Mouse (Mus musculus) thymus, postnatal 25 days (tissue): Measurements from ENCODE around the gene Kif26a.

Experiments used
- DNase-seq: peaks from one replicate; pipeline ENCODE4 v3.0.0; 2022

Gene Kif26a

GRCm38 (mm10) chr12:112130957-112131356 lies 15.1 kb upstream of the Kif26a start:
- no peak for DNase-seq

DNA sequence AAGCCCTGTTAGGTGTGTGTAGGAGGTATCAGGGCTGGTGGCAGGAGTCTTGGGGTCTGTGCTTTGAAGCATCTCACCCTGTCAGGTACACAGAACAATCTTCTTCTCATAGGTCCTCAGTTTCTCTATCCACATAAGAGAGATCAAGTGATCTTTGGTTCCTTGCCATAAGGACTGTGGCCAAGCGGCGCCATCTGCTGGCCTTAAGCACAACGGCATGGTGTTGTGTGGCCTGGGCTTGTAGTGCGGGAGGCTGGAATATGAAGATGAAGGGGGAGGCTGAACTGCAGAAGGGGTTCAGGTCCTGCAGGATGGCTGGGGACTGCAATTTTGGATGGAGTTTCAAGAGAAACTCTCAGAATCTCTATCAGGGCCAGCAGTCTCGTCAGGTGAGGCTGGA lies 5.8 kb upstream of the Kif26a start:
- peak; percentile 16 for DNase-seq

DNA sequence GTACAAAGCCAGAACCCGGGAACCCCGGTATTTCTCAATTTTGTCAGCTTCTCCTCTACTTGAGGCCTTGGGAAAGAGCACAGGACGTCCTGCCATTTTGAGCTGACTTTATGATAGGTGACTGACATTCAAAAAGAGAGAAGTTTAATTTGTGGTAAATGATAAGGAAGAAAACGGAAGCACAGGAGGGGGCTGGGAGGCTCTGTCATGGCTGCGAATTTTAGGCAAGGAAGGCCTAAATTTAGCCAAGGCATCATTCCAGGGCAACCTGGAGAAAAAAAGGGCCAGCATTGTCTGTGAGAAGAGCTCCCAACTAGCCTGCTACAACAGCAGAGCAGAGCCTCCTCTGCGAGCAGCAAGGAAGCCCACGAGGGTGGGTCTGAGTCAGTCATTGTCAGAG lies 5.3 kb upstream of the Kif26a start:
- DNase-seq: no peak

DNA sequence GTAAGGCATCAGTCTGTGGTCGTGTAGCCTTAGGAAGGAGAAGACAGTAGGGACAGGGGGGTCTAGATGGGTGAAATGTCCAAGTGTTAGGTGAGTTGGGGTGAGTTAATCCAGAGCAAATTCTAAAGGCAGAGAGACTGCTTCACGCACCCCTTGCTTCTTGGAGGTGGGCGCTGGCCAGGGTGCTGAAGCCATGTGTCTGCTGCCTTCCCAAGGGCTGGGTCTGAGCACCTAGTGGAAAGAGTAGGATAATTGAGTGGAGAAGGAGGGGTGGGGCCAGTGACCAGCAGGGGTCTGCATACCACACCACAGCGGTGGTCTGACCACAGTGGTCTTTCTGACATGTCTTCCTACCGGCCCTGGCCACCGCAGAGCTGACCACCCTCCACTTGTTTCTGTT lies 4.7 kb upstream of the Kif26a start:
- DNase-seq: no peak

- no peak for DNase-seq
Observed at GRCm38 (mm10) chr12:112143116-112143832, 2.7 kb upstream of the Kif26a start.

DNA sequence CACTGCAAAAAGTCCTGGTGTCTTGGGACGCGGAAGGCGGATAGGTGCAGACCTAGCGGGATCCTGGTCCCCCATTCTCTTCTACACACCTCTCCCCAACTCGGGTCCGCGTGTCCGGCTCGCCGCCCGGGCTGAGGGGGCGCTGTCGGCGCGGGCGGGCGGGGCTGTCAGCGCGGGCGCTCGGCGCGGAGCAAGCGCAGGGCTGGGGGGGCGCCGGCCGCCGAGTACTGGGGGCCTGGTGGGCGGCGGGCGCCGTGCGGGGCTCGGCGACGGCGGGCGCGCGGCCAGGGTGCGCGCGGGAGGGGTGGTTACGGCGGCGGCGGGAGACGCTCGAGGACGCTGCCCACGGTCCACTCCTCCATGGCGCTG lies 2.2 kb upstream of the Kif26a start:
- DNase-seq: no peak

DNA sequence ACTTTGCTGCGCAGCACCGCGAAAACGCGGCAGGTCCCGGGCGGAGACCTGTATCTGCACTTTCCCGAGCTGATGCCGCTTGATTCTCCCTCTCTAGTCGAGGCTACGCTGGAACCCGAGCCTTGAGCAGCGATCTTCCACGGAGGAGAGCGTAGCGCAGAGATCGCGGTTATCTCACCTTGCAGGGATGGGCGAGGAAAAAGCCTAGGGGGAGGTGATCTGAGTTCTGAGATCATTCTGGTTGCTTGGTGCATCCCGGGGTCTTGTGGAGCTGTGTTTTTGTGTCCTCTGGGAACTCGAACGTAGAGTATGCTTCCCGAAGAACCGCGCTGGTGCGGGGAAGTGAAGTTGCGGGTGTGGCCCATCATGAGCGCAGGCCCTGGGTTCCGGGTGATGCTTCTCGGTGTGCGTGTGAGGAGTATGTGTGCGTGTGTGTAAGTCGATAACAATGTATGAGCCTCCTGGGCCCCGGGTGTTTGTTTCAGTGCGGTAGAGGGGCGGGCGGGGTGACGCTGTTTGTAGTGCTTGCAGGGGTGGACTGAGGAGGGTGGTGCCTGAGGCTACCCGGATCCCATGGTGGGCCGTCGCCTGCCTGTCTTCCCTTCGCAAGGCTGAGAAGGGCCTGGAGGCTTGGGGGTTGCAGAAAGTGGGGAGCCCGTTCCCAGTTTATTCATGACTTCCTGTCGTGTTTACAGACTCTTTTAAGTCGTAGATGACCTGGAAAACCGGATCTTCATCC lies 1.5 kb upstream of the Kif26a start:
- DNase-seq: no peak

DNA sequence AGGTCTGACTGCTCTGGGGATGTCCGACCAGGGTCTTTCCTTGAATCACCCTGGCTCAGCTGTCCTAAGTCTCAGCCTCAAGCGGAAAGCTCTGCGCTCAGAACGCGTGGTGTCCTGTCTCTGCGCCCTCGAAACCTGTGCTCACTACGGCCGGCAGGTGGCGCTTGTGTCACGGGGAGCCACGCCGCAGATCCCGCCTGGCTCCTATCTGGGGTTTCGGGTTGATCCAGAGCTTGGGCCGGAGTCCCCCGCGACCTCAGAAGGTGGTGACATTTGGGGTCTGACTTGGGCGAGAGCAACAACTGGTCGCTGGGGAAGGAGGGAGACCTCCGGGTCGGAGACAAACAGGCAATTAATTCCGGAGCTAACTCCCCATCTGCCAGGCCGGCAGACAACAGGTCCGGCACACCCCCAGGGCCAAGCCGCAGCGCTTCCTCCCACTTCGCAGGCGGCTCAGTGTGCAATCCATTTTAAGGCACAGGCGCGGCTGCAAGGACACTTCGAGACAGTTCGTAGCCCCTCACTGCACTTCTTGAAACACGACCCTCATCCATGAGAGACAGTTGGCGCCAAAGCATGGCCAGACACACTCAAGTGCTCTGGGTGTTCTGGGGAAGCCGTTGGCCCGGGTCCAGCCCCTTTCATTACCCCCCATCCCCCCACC lies 665 bp upstream of the Kif26a start:
- DNase-seq: peak; percentile 69

DNA sequence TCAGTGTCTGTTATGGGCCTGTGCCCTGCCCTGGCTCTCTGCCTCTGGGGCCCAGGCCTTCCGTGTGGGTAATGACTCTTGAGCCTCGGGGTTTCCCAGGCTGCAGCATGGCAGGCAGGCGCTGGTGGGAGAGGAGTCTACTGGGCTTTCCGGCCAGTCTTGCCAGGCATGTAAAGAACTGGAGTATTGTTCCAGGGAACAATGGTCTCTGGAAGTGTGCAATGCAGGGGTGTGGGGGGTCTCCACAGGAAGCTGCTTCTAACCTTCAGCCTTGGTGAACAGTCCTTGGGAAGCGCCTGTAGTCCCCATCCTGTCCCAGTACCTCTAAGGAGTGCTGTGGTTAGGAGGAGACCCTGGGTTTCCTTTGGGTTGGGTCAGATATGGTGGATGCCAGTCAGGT lies 1.4 kb downstream of the Kif26a start:
- DNase-seq: no peak

- DNase-seq: no peak
Observed at GRCm38 (mm10) chr12:112150011-112150410, 4.0 kb downstream of the Kif26a start.

- DNase-seq: no peak
Observed at GRCm38 (mm10) chr12:112151244-112151979, 5.4 kb downstream of the Kif26a start.

DNA sequence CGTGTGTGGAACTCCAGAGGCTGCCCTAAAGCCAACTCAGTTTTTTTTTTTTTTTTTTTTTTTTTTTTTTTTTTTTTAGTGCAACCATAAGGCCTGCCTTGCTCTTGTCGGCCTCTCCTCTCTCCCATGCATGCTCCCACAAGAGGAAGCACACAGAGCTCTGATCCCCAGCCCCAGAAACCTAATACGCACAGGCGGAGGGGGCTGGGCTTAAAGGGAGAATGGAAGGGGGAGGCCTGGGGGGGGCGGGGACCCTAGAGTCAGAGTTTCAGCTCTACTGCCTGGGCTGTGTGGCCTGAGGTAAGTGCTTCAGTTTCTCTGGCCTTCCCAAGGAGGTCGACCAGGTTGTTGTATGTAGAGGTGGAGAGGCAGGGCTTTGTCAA lies 6.0 kb downstream of the Kif26a start:
- no peak for DNase-seq

GRCm38 (mm10) chr12:112153597-112153996 lies 7.6 kb downstream of the Kif26a start:
- DNase-seq: no peak

GRCm38 (mm10) chr12:112154476-112154875 lies 8.5 kb downstream of the Kif26a start:
- DNase-seq: no peak

GRCm38 (mm10) chr12:112155218-112156051 lies 9.4 kb downstream of the Kif26a start:
- no peak for DNase-seq

GRCm38 (mm10) chr12:112156804-112157203 lies 10.8 kb downstream of the Kif26a start:
- DNase-seq: no peak

- DNase-seq: no peak
Observed at GRCm38 (mm10) chr12:112158246-112158645, 12.2 kb downstream of the Kif26a start.

DNA sequence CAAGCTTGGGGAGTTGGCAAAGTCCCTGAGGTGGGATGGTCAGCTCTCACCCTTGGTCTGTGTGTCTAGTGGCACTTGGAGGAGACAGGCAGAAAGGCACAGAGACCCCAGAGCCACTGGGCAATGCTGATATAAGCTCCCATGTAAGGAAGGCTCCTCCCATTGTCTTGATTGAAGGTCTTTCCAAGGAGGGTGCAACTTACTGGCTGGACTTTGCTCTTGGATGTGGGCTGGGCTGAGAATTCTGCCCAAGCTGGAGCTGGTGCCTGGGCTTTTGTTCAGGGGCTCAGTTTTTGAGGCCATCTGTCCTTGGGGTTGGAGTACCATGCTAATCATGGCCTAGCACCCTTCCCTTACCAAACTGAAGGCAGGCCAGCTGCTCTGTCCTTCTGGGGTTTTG lies 12.8 kb downstream of the Kif26a start:
- no peak for DNase-seq

GRCm38 (mm10) chr12:112163981-112164839 lies 18.2 kb downstream of the Kif26a start:
- DNase-seq: no peak

DNA sequence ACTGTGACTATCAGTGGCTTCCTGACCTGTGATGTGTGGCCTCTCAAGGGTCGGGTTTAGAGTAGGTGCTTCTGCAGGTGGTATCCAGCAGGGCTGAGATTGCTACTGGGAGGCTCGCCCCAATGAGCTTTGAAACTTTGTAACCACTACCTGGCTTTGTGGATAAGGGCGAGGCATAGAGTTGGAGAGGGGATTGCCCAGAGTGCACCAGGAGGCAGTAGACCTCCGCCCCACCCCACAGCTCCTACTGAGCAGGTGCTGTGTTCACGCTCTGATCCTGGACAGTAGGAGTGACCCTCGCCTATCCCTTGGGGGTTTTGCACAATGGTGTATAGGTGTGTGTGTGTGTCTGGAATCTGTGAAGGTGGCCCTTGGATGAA lies 18.8 kb downstream of the Kif26a start:
- DNase-seq: no peak

DNA sequence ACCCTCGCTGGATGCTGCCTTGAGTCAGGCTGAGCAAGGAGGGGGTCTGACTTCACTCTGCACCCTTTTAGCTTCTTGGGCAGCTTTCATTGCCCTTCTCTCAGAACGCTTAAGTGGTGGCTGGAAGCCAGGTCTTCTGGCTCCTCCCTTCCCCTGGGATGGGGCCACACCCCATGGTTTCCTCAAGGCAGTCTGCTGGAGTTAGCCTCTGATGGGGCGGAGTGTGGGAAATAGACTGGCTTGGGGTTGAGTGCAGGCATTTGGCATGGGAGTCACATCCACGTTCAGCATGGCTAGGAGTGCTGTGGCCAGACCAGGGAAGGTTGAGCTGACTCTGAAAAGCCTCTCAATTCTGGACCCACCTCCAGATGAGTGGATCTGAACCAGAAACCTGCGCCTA lies 23.2 kb downstream of the Kif26a start:
- DNase-seq: no peak
